Mouse (Mus musculus) testis, adult 2 months (tissue): ENCODE results near the gene Gas2l1. TPM values are rescaled to one million over a fixed set of nuclear protein-coding genes. Genes with fewer than 3 reads are reported as not detected.

Experiments
- H3K27ac ChIP-seq: fragments of 200-500 bp; 2 replicates; pipeline ENCODE4 v1.5.1; 2012; ENCODE audit warnings: low read depth, low read length; ENCODE audit not compliant: control insufficient read depth, insufficient read depth
- H3K27me3 ChIP-seq: fragments of 200-500 bp; 2 replicates; pipeline ENCODE4 v1.6.1; 2012; ENCODE audit warnings: mild to moderate bottlenecking, low read length, moderate library complexity; ENCODE audit not compliant: control insufficient read depth, insufficient read depth
- H3K36me3 ChIP-seq: fragments of 200-500 bp; 2 replicates; pipeline ENCODE4 v1.6.1; 2012; ENCODE audit warnings: mild to moderate bottlenecking, low read length; ENCODE audit not compliant: control insufficient read depth, insufficient read depth
- H3K4me1 ChIP-seq: fragments of 200-500 bp; 2 replicates; pipeline ENCODE4 v1.6.1; 2012; ENCODE audit warnings: low read length; ENCODE audit not compliant: control insufficient read depth, insufficient read depth
- H3K4me3 ChIP-seq: fragments of 200-500 bp; 2 replicates; pipeline ENCODE4 v1.5.1; 2012; ENCODE audit warnings: low read depth, mild to moderate bottlenecking, low read length, moderate library complexity, mixed read lengths; ENCODE audit not compliant: control insufficient read depth
- CTCF ChIP-seq: fragments of 200-500 bp; IDR thresholded peaks from 2 replicates; pipeline ENCODE4 v1.5.1; 2012; ENCODE audit warnings: low read depth, mild to moderate bottlenecking, inconsistent platforms, low read length, moderate library complexity; ENCODE audit not compliant: control insufficient read depth, insufficient read depth, insufficient replicate concordance
- POLR2A ChIP-seq: fragments of 200-500 bp; IDR thresholded peaks from 2 replicates; pipeline ENCODE4 v1.6.1; 2012; ENCODE audit warnings: low read depth, mild to moderate bottlenecking, inconsistent platforms, low read length, moderate library complexity; ENCODE audit not compliant: control insufficient read depth
- polyA plus RNA-seq: library from polyadenylated mRNA; depleted of rRNA; stranded (reverse); fragments of >200 nt; gene quantifications from 2 replicates; pipeline ENCODE4 v1.2.3, GENCODE M21; 2012

Gene Gas2l1
- polyA plus RNA-seq, 1 experiment: 116 TPM

GRCm38 (mm10) chr11:5033136-5033535 is 32.0 kb downstream of the Gas2l1 start:
- Histone ChIP-seq H3K27me3 (no peaks in the 10 kb centered on the region), H3K4me3 (no peak overlapping the region), H3K36me3 (peaks cover 2% of the 10 kb centered on the region), H3K27ac (no peak overlapping the region), H3K4me1 (no peaks in the 10 kb centered on the region)
- TF ChIP-seq CTCF (no peak), POLR2A (no peak)

- Histone ChIP-seq H3K27me3 (no peaks in the 10 kb centered on the region), H3K36me3 (peaks cover 2% of the 10 kb centered on the region), H3K27ac (no peak overlapping the region), H3K4me1 (no peaks in the 10 kb centered on the region), H3K4me3 (no peak overlapping the region)
- TF ChIP-seq CTCF (no peak), POLR2A (no peak)
Measured at GRCm38 (mm10) chr11:5032706-5033105, 32.4 kb downstream of the Gas2l1 start.

- no peak overlapping the region for H3K27ac ChIP-seq
- H3K4me3 ChIP-seq: no peak overlapping the region
- no peaks in the 10 kb centered on the region for H3K27me3 ChIP-seq
- H3K36me3 ChIP-seq: peaks cover 1% of the 10 kb centered on the region
- H3K4me1 ChIP-seq: no peaks in the 10 kb centered on the region
- TF ChIP-seq CTCF: no peak
Measured at GRCm38 (mm10) chr11:5028228-5028627, 36.9 kb downstream of the Gas2l1 start.

GRCm38 (mm10) chr11:5025108-5025507 is 40.0 kb downstream of the Gas2l1 start:
- Histone ChIP-seq H3K4me1 (no peaks in the 10 kb centered on the region), H3K4me3 (no peak overlapping the region), H3K27me3 (no peaks in the 10 kb centered on the region), H3K36me3 (peaks cover 3% of the 10 kb centered on the region), H3K27ac (no peak overlapping the region)
- TF ChIP-seq CTCF (no peak), POLR2A (no peak)

- Histone ChIP-seq H3K27ac (no peak overlapping the region), H3K4me3 (no peak overlapping the region), H3K36me3 (peaks cover 12% of the 10 kb centered on the region), H3K27me3 (no peaks in the 10 kb centered on the region), H3K4me1 (no peaks in the 10 kb centered on the region)
- TF ChIP-seq CTCF (peak; percentile 40; the same call in 1 of the 2 replicates), POLR2A (no peak)
Measured at GRCm38 (mm10) chr11:5017506-5017905, 47.6 kb downstream of the Gas2l1 start.

GRCm38 (mm10) chr11:5016286-5016685 is 48.8 kb downstream of the Gas2l1 start:
- TF ChIP-seq CTCF (no peak), POLR2A (no peak)
- H3K4me1 ChIP-seq: no peaks in the 10 kb centered on the region
- no peaks in the 10 kb centered on the region for H3K27me3 ChIP-seq
- H3K27ac ChIP-seq: no peak overlapping the region
- H3K36me3 ChIP-seq: peaks cover 12% of the 10 kb centered on the region
- H3K4me3 ChIP-seq: no peak overlapping the region

GRCm38 (mm10) chr11:5015720-5016119 is 49.4 kb downstream of the Gas2l1 start:
- Histone ChIP-seq H3K4me1 (no peaks in the 10 kb centered on the region), H3K27me3 (no peaks in the 10 kb centered on the region), H3K4me3 (no peak overlapping the region), H3K27ac (no peak overlapping the region), H3K36me3 (peaks cover 11% of the 10 kb centered on the region)
- peak; percentile 46; the same call in 1 of the 2 replicates for TF ChIP-seq CTCF
- TF ChIP-seq POLR2A: no peak

- Histone ChIP-seq H3K4me3 (no peak overlapping the region), H3K27ac (no peak overlapping the region), H3K4me1 (peaks cover 2% of the 10 kb centered on the region; the same call in 1 of the 2 replicates), H3K27me3 (no peaks in the 10 kb centered on the region), H3K36me3 (peaks cover 2% of the 10 kb centered on the region; the same call in 1 of the 2 replicates)
- TF ChIP-seq CTCF (no peak), POLR2A (no peak)
Measured at GRCm38 (mm10) chr11:5012213-5012715, 52.9 kb downstream of the Gas2l1 start.
